Mouse (Mus musculus) telencephalon, adult 2 months (tissue): ENCODE results near the gene Hoxb9.

Source experiments
- DNase-seq: peaks from one replicate; pipeline ENCODE4 v3.0.0-alpha.2; 2011; ENCODE audit warnings: low read depth, low spot score

Gene Hoxb9

DNA sequence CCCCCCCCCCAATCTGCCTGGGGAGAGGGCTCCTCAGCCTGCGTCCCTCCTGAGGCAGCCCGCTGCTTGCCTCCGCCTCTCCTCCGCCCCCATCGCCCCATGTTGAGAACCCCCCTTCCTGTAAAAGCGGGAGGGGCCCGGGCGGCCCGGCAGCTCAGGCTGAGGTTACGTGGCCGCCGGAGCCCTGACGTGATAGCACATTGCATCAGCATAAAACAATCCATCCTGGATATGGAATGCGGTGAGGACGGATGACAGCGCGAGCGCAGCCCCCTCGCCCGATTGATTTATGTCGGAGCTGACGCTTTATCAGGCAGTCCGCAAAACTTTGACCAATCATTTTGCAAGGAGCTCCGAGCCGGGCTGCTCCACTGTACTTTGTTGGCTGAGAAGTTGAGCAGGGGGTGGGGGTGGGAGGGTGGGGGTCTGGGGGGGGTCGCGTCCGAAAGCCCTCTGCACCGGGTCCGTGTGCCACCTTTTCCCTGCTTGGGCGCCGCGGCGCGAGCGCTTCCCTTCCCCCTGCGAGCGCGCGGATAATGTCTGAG lies at the start of gene Hoxb9:
TSS of gene Hoxb9 (plus strand) at position 462 of the 545 bp plus-strand sequence.
- DNase-seq: no peak

GRCm38 (mm10) chr11:96223813-96224212 lies 47.4 kb upstream of the Hoxb9 start:
- DNase-seq: no peak

DNA sequence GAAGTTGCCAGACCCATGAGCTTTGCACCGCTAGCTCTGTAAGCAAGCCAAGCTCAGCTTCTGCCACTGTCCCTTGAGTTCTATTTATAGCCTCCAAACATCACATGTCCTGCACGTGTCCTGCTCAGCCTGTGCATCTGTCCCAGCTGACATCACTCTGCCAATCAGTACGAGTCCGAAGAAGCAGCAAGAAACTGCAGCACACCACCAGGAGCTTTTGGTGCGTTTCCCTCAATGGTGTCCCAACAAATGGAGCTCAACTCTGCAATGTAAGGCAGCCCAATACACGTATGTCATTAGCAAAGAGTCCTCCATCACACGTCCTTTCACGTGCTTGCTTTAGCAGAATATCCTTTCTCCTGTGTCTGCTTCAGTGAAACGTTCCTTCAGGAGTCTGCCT lies 43.6 kb upstream of the Hoxb9 start:
- DNase-seq: no peak

- DNase-seq: no peak
Observed at GRCm38 (mm10) chr11:96234906-96235305, 36.4 kb upstream of the Hoxb9 start.

GRCm38 (mm10) chr11:96240211-96240610 lies 31.0 kb upstream of the Hoxb9 start:
- peak; percentile 3 for DNase-seq

DNA sequence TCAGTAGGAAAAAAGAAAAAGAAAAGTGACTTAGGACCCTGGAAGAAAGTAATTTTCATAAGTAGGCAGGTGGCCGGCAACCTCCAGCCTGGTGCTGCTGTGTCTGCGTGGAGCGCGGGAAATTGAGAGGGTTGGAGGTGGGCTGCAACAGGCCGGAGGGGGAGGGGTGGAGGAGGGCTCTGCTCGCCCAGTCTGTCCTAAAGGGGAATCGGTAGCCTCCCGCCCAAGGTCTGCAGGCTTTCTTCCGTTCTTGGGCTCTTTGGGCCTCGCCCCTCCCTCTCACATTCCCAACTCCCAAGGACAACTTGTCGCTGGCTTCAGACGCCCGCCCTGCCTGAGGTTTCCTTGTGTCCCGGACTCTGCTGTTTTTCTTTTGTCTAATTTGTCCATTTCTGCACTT lies 20.4 kb upstream of the Hoxb9 start:
- no peak for DNase-seq

GRCm38 (mm10) chr11:96251480-96252031 lies 19.7 kb upstream of the Hoxb9 start:
- no peak for DNase-seq

GRCm38 (mm10) chr11:96252541-96253120 lies 18.6 kb upstream of the Hoxb9 start:
- no peak for DNase-seq

- DNase-seq: no peak
Observed at GRCm38 (mm10) chr11:96254221-96254620, 17.0 kb upstream of the Hoxb9 start.

GRCm38 (mm10) chr11:96255111-96255995 lies 15.9 kb upstream of the Hoxb9 start:
- no peak for DNase-seq

GRCm38 (mm10) chr11:96255996-96256445 lies 15.2 kb upstream of the Hoxb9 start:
- DNase-seq: no peak

- no peak for DNase-seq
Observed at GRCm38 (mm10) chr11:96257141-96257540, 14.1 kb upstream of the Hoxb9 start.

DNA sequence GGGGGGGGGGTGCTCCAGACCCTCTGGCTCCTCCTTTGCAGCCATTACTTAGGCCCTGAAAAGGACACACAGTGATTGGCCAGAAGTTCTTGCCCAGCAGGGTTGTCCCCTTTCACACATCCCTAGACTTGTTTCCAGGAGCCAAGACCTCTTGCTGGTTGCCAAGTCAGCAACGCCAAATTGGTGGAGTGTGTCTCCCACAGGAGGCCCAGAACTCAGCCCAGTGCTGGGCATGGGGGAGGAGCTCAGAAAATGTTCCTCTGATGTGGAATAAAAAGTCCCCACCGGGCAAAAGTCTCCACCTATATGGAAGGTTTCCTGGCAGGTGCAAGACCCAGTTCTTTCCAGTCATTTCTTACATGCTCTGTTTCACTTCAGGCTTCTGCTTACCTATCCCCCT lies 12.2 kb upstream of the Hoxb9 start:
- no peak for DNase-seq

GRCm38 (mm10) chr11:96259511-96259910 lies 11.7 kb upstream of the Hoxb9 start:
- DNase-seq: no peak

DNA sequence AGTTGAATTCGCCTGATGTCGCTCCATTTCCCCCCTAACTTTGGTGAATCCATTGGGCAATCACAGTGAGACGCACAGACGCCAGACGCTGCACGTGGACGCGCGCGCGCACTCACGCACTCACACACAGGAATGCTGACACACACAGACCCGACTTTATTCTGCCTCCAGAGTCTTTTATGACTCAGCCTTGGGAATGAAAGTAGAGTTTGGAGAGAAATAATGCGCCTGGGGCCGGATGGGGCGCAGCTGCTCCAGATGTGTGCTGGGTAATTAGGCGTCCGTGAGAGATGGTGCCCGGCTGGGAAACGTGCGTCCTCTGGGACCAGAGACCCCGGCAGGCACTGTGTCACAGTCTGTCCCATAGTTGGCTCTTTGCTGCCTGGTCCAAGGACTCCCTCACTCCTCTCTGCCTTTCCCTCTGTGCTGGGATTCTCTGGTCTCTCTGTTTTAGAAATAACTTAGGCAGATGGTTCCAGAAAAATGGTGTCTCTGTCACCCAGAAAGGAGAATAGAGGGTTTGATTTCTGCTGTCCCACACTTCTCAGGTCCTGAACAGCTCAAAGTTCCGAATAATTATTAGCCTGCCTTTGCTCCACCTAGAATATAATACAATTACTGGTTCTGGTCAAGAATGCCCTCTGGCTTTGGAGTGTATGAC lies 10.8 kb upstream of the Hoxb9 start:
- DNase-seq: no peak

- no peak for DNase-seq
Observed at GRCm38 (mm10) chr11:96261323-96261890, 9.8 kb upstream of the Hoxb9 start.

DNA sequence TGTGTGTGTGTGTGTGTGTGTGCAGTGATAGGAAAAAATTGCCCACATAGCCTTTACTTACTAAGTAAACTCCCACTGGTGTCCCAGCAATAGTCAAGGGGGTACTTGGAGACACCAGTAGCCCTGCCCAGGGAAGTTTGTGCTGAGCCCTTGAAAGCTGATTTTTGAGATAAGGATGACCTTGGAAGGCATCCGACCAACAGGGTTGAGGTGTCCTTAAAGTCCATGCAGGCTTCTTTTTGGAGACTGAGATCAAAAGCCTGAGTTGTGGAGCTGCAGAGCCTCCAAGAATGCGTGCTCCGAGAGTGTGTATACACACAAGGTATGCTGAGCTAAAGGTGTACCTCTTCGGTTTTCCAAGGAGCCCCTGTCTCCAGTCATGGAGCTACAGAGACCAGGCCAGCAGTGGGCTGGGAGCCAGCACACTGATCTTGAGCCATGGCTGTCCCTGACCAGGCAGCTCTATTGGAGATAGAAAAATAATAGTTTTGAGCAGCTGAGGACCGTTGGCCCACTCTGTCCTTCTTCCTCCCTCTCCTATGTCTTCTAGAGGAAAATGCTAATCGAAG lies 8.9 kb upstream of the Hoxb9 start:
- DNase-seq: no peak

- DNase-seq: no peak
Observed at GRCm38 (mm10) chr11:96263636-96264389, 7.4 kb upstream of the Hoxb9 start.

GRCm38 (mm10) chr11:96264390-96265020 lies 6.8 kb upstream of the Hoxb9 start:
- DNase-seq: no peak

DNA sequence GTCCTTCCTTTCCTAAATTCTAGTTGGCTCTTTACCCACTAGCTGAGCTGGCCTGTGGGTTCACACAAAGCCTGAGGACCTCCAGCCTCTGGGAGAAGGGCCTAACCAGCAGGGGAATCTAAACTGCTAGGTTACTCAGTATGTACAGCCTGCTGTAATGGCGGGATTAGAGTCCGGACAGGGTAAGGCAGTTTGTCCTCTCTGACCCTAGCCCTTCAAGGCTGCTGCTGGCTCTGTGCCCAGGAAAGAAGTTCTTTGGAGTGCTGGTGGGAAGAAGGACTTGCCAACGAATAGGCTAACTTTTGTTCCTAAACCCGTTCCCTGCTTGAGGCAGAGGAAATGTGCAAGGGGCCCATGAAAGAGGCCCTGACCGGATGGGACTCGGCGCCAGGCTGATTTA lies 5.3 kb upstream of the Hoxb9 start:
- no peak for DNase-seq
